Mouse (Mus musculus) spleen, adult 2 months (tissue): ENCODE results near the gene Fam207a.

Source experiments
- CTCF ChIP-seq: fragments of 200-500 bp; IDR thresholded peaks from 2 replicates; pipeline ENCODE4 v1.5.1; 2011; ENCODE audit warnings: mild to moderate bottlenecking, inconsistent platforms; ENCODE audit not compliant: insufficient read depth, insufficient read length, insufficient replicate concordance; ENCODE audit errors: extremely low read depth
- POLR2A ChIP-seq: fragments of 200-500 bp; IDR thresholded peaks from 2 replicates; pipeline ENCODE4 v1.6.1; 2011; ENCODE audit warnings: low read depth, low read length, inconsistent platforms

GRCm38 (mm10) chr10:77484205-77484935, 31.2 kb downstream of the Fam207a start:
- TF ChIP-seq CTCF (no peak), POLR2A (no peak)
